Mouse (Mus musculus) neural tube, postnatal 0 days (tissue): ENCODE measurements around the gene Jak1. TPM values are rescaled to one million over a fixed set of nuclear protein-coding genes. Genes with fewer than 3 reads are reported as not detected.

Experiments
- polyA plus RNA-seq: library from polyadenylated mRNA; unstranded; fragments of >200 nt; fragmentation: Nextera tagmentation; extraction: Ambion mirVana; gene quantifications from 2 replicates; pipeline ENCODE4 v1.2.1, GENCODE M21; 2015

Jak1 gene
- polyA plus RNA-seq: 92.9 and 104 TPM in 2 replicates

GRCm38 (mm10) chr4:101264741-101265513 is at the start of gene Jak1:
Gene Jak1, minus strand, starts transcription at chr4:101265282.

Other genes with a start within 250 kb of the Jak1 start
- gene Gm10577, start 244.6 kb downstream of the Jak1 start, polyA plus RNA-seq: not detected in 2 replicates
- gene Raver2, start 196.3 kb downstream of the Jak1 start, polyA plus RNA-seq: 7.8 and 8.1 TPM in 2 replicates
- 6.6 and 7.2 TPM in 2 replicates for gene Ak4, start 154.0 kb upstream of the Jak1 start, polyA plus RNA-seq
- 65.1 and 68.1 TPM in 2 replicates for gene Dnajc6, start 231.4 kb upstream of the Jak1 start, polyA plus RNA-seq